Mouse (Mus musculus) heart, postnatal 36 days (tissue): ENCODE measurements around the gene Chkb. TPM values are rescaled to one million over a fixed set of nuclear protein-coding genes. Genes with fewer than 3 reads are reported as not detected.

ENCODE experiments used
- DNase-seq, 2 experiments: peaks; one replicate each; pipeline ENCODE4 v3.0.0; 2021 to 2022
- intact Hi-C: fragments of 180-260 bp; cut with DNase I; formaldehyde crosslinking; loops from one replicate; pipeline ENCODE4 v1.15.1; 2025
- total RNA-seq, 2 experiments: library from RNA; stranded (reverse); gene quantifications; 2 replicates each; pipeline ENCODE4 v1.2.3; 2021

Gene Chkb
- 10 to 100 TPM; 51.2 to 57.0 TPM for total RNA-seq

DNA sequence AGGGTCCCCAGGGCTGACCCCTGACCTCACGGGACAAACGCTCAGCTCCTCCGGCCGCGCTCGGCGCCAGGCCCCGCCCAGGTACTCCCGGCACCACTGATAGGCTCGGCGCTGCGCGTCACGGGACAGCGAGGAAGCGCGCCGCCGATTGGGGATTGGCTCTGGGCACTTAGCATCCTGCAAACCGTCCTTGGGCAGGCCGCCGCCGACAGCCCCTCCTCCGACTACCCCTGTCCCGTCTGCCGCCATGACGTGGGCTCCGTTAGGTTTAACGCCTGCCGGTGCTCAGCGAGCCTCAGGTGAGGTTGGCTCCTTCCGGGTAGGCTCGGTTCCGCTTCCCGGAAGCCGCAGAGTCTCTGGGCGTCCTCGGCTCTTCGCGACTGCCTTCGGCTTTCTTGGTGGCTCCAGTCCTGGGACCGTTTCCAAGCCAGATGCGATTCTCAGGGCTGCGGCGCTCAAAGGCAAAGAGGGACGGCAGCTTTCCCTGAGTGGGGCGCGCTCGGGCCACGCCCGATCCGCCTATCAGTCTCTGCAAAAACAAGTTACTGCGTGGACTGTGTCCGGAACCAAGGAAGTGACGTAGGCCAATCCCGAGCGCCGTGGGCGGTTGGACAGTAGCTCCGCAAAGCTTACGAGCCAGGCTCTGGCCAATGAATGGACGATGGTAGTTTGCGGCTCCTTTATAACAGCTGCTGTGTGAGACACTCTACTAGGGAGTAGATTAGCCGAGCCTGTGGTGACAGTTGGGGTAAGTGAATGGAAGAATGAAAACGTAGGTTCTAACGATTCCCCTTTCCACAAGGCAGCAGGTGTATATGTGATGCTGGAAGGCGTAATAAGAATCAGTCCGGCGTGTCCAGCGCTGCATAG is at the start of gene Chkb, which contains the start of the genes C730034F03Rik and Gm44502:
Gene Chkb, minus strand, starts transcription at position 557 of the 870 bp plus-strand sequence.
Gene C730034F03Rik, plus strand, starts transcription at position 238 of the 870 bp plus-strand sequence.
Gene Gm44502, minus strand, starts transcription at position 345 of the 870 bp plus-strand sequence.
- intact Hi-C loops = loop anchor here (2.0 to 5.0 kb wide), 3 partner anchors 39 to 72 kb away; partner anchors contain the start of genes Lmf2 and Ncaph2
- DNase-seq = peak; percentile 88 to 91

- intact Hi-C loops = no loop called here
- no peak for DNase-seq
Observed at GRCm38 (mm10) chr15:89478622-89479021, 48.9 kb upstream of the Chkb start.

- DNase-seq = no peak
Observed at GRCm38 (mm10) chr15:89477806-89478205, 48.1 kb upstream of the Chkb start.

DNA sequence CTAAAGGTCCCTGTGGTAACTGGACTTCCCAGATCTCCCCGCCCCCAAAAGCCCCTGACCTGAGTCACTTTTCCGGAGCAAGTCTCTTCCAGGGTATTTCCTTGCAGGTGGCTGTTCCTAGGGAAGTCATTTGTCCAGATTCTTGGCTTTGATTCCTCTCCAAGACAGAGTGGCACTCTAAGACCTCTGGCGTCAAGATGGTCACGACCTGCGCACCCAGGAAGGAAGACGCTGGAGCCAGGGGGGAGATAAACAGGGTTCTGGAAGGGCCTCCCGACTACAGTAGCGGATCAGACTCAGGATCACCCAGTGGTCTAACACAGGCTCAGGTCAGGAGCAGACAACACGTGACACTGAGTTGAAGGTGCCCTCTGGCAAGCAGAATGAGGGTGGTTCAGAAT is 47.4 kb upstream of the Chkb start, which contains the start of gene Arsa:
Gene Arsa, minus strand, starts transcription at position 335 of the 401 bp plus-strand sequence.
- intact Hi-C loops = loop anchor here (1.0 kb wide), 1 partner anchor 21 kb away; no protein-coding TSS in a partner anchor
- peak; percentile 28 to 34 for DNase-seq

More at GRCm38 (mm10) chr15:89477806-89478205, 48.1 kb upstream of the Chkb start:
- intact Hi-C loops = loop anchor here (1.0 kb wide), 1 partner anchor 20 kb away; no protein-coding TSS in a partner anchor

- DNase-seq = no peak
- intact Hi-C loops = no loop called here
Observed at GRCm38 (mm10) chr15:89476475-89476815, 46.7 kb upstream of the Chkb start.

- intact Hi-C loops = no loop called here
- DNase-seq = peak; percentile 94
Observed at GRCm38 (mm10) chr15:89475611-89476474, 46.1 kb upstream of the Chkb start.

GRCm38 (mm10) chr15:89475293-89475600 is 45.5 kb upstream of the Chkb start:
- no peak for DNase-seq
- intact Hi-C loops = no loop called here

DNA sequence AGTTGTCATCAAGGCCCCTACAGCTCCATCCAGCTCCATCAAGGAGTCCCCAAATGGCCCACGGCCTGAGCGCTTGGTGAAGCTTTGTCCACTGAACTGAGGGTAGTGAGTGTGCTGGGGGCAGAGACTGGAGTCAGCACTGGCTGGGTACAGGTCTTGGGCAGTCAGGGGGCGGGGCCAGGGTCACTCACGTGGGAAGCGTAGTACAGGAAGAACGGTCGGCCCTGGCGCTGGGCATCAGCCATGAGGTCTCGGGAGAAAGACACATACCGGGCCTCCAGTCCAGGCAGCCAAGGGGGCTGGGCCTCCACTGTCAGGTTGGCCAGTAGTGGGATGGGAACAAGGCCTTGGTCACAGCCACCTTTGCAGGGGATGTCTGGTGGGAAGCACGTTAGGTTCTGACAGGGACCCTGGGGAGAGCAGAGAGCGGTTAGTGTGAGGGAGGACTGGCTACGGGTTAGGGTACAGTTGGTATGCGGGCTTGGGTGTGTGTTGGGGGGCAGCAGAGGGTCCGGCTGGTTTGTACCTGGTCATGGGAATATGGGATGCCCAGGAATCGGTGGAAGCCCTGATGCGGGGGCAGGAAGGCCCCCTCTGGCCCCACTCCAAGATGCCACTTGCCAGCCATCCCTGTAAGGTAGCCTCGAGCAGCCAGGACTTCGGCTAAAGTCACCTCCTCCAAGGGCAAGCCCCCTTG is 45.0 kb upstream of the Chkb start:
- intact Hi-C loops = no loop called here
- no peak for DNase-seq

GRCm38 (mm10) chr15:89473921-89474320 is 44.2 kb upstream of the Chkb start:
- no peak for DNase-seq
- intact Hi-C loops = no loop called here

GRCm38 (mm10) chr15:89473370-89473769 is 43.7 kb upstream of the Chkb start:
- intact Hi-C loops = no loop called here
- DNase-seq = no peak

DNA sequence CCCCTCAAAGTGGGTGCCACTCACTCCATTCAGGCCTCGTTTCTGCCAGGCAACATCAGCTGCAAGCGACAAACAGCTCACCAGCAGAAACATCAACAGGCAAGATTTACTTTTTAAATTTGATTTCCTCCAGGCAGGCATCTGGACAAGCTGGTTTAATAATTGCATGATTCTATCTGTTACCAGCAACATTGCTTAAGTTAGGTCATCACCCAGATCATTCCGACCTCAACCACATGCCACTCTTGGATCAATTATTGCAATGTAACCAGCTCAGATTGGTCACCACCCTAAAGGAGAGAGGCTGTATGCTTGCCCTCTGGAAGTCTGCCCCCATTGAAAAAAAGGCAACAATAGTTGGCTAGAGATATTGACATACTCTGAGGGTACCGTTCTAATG is 41.8 kb upstream of the Chkb start:
- intact Hi-C loops = no loop called here
- DNase-seq = no peak

GRCm38 (mm10) chr15:89468577-89468976 is 38.9 kb upstream of the Chkb start:
- intact Hi-C loops = loop anchor here (2.0 to 5.0 kb wide), 4 partner anchors 34 to 126 kb away; partner anchors contain the start of genes Odf3b and Tymp

GRCm38 (mm10) chr15:89465052-89465451 is 35.3 kb upstream of the Chkb start:
- intact Hi-C loops = loop anchor here (5.0 kb wide), 3 partner anchors 37 to 123 kb away; partner anchors contain the start of genes Odf3b and Tymp
- no peak for DNase-seq

More at GRCm38 (mm10) chr15:89468577-89468976, 38.9 kb upstream of the Chkb start:
- DNase-seq = no peak

- peak in 1 of 2 experiments; percentile 28 for DNase-seq
- intact Hi-C loops = loop anchor here (2.0 kb wide), 1 partner anchor 67 kb away; no protein-coding TSS in a partner anchor
Observed at GRCm38 (mm10) chr15:89463334-89464235, 33.9 kb upstream of the Chkb start.

DNA sequence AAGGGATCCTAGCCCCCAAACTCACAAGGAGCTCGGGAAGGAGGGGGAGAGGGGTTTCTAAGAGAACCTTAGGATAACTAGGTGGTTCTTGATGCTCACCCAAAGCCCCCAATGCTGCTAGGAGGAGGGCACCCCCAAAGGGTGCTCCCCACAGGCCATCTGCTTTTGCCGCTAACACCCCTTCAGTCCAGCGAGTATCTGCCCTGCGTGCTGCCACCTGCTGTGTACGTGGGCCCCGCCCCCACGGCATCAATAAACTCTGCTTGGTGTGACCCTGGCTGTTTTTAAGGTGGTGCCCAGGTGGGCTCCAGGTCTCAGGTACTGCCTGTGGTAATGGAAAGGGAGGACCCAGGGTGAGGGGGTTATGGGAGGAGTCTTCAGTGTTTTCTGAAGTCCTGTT is 32.5 kb upstream of the Chkb start:
- intact Hi-C loops = loop anchor here (2.0 kb wide), 1 partner anchor 69 kb away; no protein-coding TSS in a partner anchor
- DNase-seq = no peak

DNA sequence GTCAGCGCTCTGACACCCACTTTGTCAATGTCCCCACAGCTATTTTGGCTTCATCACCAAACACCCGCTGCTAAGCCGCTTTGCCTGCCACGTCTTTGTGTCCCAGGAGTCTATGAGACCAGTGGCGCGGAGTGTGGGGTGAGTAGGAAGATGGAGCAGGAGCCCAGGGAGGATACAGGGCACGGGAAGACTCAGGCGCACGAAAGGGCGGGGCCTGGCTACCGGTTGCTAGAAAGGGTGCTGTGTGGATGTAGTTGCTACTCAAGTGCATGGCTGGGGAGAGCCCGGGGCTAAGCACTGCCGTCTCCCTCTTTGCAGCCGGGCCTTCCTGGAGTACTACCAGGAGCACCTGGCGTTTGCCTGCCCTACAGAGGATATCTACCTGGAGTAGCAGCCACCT is 31.6 kb upstream of the Chkb start:
- DNase-seq = no peak
- intact Hi-C loops = no loop called here

GRCm38 (mm10) chr15:89460298-89460697 is 30.6 kb upstream of the Chkb start:
- no peak for DNase-seq
- intact Hi-C loops = no loop called here

DNA sequence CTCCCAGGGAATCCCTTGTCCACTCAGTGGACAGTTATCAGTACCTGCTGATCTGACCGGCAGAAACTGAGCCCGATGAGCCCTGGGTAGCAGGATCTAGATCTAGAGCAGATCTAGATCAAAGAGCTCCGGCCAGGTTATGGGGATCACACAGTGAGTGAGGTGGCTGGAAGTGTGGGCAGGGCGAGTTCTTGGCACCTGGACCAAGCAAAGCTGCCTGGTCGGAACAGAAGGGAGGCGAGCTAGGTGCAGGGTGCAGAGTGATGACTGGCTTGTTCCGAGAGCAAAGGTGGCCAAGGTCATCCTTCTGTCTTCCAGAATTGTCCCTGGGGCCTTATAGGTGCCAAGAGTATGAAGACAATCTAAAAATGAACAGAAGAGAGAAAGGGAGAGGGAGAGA is 30.1 kb upstream of the Chkb start:
- intact Hi-C loops = no loop called here

GRCm38 (mm10) chr15:89458942-89459341 is 29.2 kb upstream of the Chkb start:
- no peak for DNase-seq
- intact Hi-C loops = no loop called here

More for the DNA sequence above, 30.1 kb upstream of the Chkb start:
- no peak for DNase-seq
